Mouse (Mus musculus): ENCODE measurements around the gene Cckbr. TPM values are rescaled to one million over a fixed set of nuclear protein-coding genes. Genes with fewer than 3 reads are reported as not detected.
"Not testable (repeated sequence)": the region's sequence is repeated elsewhere in the genome, so short reads cannot be mapped to it uniquely, and the experiment has no call there.

The Cckbr gene
- polyA plus RNA-seq, 1 experiment from 2014 or later, result 0.10 TPM

DNA sequence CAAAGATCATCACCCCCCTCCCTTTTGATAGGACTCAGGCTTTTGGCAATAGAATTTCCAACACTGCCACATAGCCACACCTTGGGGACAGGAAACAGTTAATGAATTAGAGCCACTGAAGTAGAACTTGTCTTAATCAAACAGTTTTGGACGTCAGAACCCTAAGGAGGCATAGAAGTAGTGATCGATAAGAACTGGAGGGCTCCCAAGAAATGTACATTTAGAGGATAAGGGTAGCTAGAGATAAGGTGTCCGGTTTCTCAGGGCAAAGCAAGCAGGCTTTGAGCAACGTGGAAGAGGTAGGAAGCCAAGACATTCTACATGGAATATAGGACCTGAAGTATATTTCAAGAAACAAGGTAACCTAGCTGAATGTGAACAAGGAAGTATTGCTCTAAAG, 15.9 kb downstream of the Cckbr start:
- H3K9me3 ChIP-seq (replicated peaks; ENCODE audit: control insufficient read depth, low read length), result no peaks in the 10 kb centered on the region
- 70% methylated on average over 4 of the region's 4 CpGs for WGBS
- no peaks in the 10 kb centered on the region for H3K36me3 ChIP-seq (replicated peaks; ENCODE audit: control insufficient read depth, insufficient read depth, low read depth, low read length)
- ATAC-seq (replicated peaks; ENCODE audit: insufficient number of reproducible peaks, low FRiP score, low TSS enrichment, low read depth) (no peak), DNase-seq (ENCODE audit: low spot score) (no peak)
- H3K27me3 ChIP-seq (ENCODE audit: control insufficient read depth, insufficient read depth, low read length), result no peaks in the 10 kb centered on the region
- no peak overlapping the region for H3K9ac ChIP-seq (replicated peaks; ENCODE audit: low read length)
- H3K4me3 ChIP-seq (ENCODE audit: low read depth, low read length), result no peak overlapping the region
- H3K4me2 ChIP-seq (ENCODE audit: low read depth, low read length), result no peak overlapping the region
- H3K27ac ChIP-seq (replicated peaks; ENCODE audit: low read depth, low read length), result no peak overlapping the region
- no peaks in the 10 kb centered on the region for H3K4me1 ChIP-seq (ENCODE audit: control insufficient read depth, insufficient read depth, low read length)

- Histone ChIP-seq H3K4me1 (ENCODE audit: control insufficient read depth, insufficient read depth, low read length) (no peaks in the 10 kb centered on the region), H3K36me3 (replicated peaks; ENCODE audit: control insufficient read depth, insufficient read depth, low read depth, low read length) (no peaks in the 10 kb centered on the region), H3K4me2 (ENCODE audit: low read depth, low read length) (no peak overlapping the region), H3K27ac (replicated peaks; ENCODE audit: low read depth, low read length) (no peak overlapping the region), H3K27me3 (ENCODE audit: control insufficient read depth, insufficient read depth, low read length) (no peaks in the 10 kb centered on the region), H3K9ac (replicated peaks; ENCODE audit: low read length) (no peak overlapping the region), H3K4me3 (ENCODE audit: low read depth, low read length) (no peak overlapping the region), H3K9me3 (replicated peaks; ENCODE audit: control insufficient read depth, low read length) (no peaks in the 10 kb centered on the region)
- ATAC-seq (replicated peaks; ENCODE audit: insufficient number of reproducible peaks, low FRiP score, low TSS enrichment, low read depth) (no peak), DNase-seq (ENCODE audit: low spot score) (no peak)
- WGBS, result 70% methylated on average over 3 of the region's 3 CpGs
These were observed 19.5 kb downstream of the Cckbr start for GRCm38 (mm10) chr7:105445076-105445475.

DNA sequence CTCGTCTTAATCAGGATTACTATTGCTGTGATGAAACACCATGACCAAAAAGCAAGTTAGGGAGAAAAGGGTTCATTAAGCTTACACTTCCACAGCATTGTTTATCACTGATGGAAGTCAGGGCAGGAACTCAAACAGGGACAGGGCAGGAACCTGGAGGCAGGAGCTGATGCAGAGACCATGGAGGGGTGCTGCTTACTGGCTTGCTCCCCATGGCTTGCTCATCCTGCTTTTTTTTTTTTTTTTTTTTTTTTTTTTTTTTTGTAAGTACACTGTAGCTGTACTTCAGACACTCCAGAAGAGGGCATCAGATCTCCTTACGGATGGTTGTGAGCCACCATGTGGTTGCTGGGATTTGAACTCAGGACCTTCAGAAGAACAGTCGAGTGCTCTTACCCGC, 27.8 kb downstream of the Cckbr start:
- H3K27me3 ChIP-seq (ENCODE audit: control insufficient read depth, insufficient read depth, low read length); ATAC-seq (replicated peaks; ENCODE audit: insufficient number of reproducible peaks, low FRiP score, low TSS enrichment, low read depth); H3K9ac ChIP-seq (replicated peaks; ENCODE audit: low read length); H3K36me3 ChIP-seq (replicated peaks; ENCODE audit: control insufficient read depth, insufficient read depth, low read depth, low read length); DNase-seq (ENCODE audit: low spot score); H3K4me1 ChIP-seq (ENCODE audit: control insufficient read depth, insufficient read depth, low read length); H3K4me3 ChIP-seq (ENCODE audit: low read depth, low read length); H3K27ac ChIP-seq (replicated peaks; ENCODE audit: low read depth, low read length); H3K9me3 ChIP-seq (replicated peaks; ENCODE audit: control insufficient read depth, low read length); H3K4me2 ChIP-seq (ENCODE audit: low read depth, low read length): not testable (repeated sequence)
- WGBS, result 87% methylated on average over 4 of the region's 4 CpGs

DNA sequence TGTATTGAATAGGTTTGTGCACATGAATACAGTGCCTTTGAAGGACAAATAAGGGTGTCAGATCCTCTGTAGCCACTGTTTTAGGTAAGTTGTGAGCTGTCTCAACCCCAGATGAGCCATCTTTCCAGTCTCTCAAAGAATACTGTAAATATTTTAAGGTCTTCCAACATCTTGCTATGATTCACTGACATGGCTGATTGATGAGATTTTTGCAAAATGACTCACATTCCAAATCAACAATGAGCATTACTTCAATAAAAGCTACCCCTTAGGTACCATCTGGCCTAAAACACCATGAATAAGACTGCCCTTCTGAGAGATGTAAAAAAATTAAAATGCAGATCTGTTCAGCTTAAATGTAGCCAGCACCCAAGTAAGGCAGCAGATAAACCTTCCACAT, 33.0 kb downstream of the Cckbr start:
- H3K4me1 ChIP-seq (ENCODE audit: control insufficient read depth, insufficient read depth, low read length), result no peaks in the 10 kb centered on the region
- ATAC-seq (replicated peaks; ENCODE audit: insufficient number of reproducible peaks, low FRiP score, low TSS enrichment, low read depth) (no peak), DNase-seq (ENCODE audit: low spot score) (no peak)
- no peak overlapping the region for H3K27ac ChIP-seq (replicated peaks; ENCODE audit: low read depth, low read length)
- no peaks in the 10 kb centered on the region for H3K36me3 ChIP-seq (replicated peaks; ENCODE audit: control insufficient read depth, insufficient read depth, low read depth, low read length)
- H3K9me3 ChIP-seq (replicated peaks; ENCODE audit: control insufficient read depth, low read length), result no peaks in the 10 kb centered on the region
- H3K4me3 ChIP-seq (ENCODE audit: low read depth, low read length), result no peak overlapping the region
- H3K27me3 ChIP-seq (ENCODE audit: control insufficient read depth, insufficient read depth, low read length), result no peaks in the 10 kb centered on the region
- no peak overlapping the region for H3K9ac ChIP-seq (replicated peaks; ENCODE audit: low read length)
- H3K4me2 ChIP-seq (ENCODE audit: low read depth, low read length), result no peak overlapping the region

DNA sequence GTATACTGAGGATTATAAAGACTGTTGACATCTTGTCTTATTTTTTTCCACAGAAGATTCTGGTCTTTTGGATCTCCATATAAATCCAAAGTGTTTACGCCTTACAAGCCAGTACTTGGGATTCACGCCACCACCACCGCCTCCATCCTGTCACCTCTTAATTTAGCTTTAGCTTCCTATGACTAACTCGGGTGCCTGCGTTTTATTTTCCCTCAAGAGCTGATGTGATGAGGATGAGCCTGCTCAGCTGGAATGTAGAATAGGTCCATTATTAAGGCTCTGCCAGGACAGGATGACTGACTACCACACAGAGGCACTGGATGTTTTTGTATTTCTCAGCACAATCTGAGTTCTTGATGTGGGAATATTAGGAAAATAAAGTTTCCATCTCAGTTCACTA, 40.0 kb downstream of the Cckbr start:
- not testable (repeated sequence) for H3K27ac ChIP-seq (replicated peaks; ENCODE audit: low read depth, low read length); H3K9me3 ChIP-seq (replicated peaks; ENCODE audit: control insufficient read depth, low read length); DNase-seq (ENCODE audit: low spot score); H3K9ac ChIP-seq (replicated peaks; ENCODE audit: low read length); H3K36me3 ChIP-seq (replicated peaks; ENCODE audit: control insufficient read depth, insufficient read depth, low read depth, low read length); H3K4me1 ChIP-seq (ENCODE audit: control insufficient read depth, insufficient read depth, low read length); ATAC-seq (replicated peaks; ENCODE audit: insufficient number of reproducible peaks, low FRiP score, low TSS enrichment, low read depth); H3K4me2 ChIP-seq (ENCODE audit: low read depth, low read length); H3K4me3 ChIP-seq (ENCODE audit: low read depth, low read length); H3K27me3 ChIP-seq (ENCODE audit: control insufficient read depth, insufficient read depth, low read length)
- 80% methylated on average over 5 of the region's 5 CpGs for WGBS

DNA sequence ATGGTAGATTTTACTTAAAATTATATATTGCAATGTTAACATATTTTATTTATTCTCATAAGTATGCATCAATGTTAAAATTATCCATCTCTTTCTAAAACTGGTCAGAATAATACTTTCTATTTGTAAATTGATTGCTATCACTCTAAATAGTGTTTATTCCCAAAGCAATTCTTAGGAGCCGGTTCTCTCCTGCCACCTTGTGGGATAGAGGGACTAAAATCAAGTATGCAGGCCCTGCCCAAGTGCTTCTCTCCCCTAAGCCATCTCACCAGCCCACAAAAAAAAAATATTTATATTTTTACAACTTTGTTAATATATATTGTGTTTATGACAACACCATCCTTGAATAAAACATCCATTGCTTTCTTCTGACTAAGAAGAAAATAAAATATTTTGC, 47.1 kb downstream of the Cckbr start:
- Histone ChIP-seq H3K27me3 (ENCODE audit: control insufficient read depth, insufficient read depth, low read length) (no peaks in the 10 kb centered on the region), H3K9ac (replicated peaks; ENCODE audit: low read length) (no peak overlapping the region), H3K27ac (replicated peaks; ENCODE audit: low read depth, low read length) (no peak overlapping the region), H3K4me1 (ENCODE audit: control insufficient read depth, insufficient read depth, low read length) (no peaks in the 10 kb centered on the region), H3K9me3 (replicated peaks; ENCODE audit: control insufficient read depth, low read length) (no peaks in the 10 kb centered on the region), H3K4me2 (ENCODE audit: low read depth, low read length) (no peak overlapping the region), H3K36me3 (replicated peaks; ENCODE audit: control insufficient read depth, insufficient read depth, low read depth, low read length) (no peaks in the 10 kb centered on the region), H3K4me3 (ENCODE audit: low read depth, low read length) (no peak overlapping the region)
- no peak for DNase-seq (ENCODE audit: low spot score)
- ATAC-seq (replicated peaks; ENCODE audit: insufficient number of reproducible peaks, low FRiP score, low TSS enrichment, low read depth), result no peak
- 64% methylated on average over 1 of the region's 1 CpGs for WGBS

DNA sequence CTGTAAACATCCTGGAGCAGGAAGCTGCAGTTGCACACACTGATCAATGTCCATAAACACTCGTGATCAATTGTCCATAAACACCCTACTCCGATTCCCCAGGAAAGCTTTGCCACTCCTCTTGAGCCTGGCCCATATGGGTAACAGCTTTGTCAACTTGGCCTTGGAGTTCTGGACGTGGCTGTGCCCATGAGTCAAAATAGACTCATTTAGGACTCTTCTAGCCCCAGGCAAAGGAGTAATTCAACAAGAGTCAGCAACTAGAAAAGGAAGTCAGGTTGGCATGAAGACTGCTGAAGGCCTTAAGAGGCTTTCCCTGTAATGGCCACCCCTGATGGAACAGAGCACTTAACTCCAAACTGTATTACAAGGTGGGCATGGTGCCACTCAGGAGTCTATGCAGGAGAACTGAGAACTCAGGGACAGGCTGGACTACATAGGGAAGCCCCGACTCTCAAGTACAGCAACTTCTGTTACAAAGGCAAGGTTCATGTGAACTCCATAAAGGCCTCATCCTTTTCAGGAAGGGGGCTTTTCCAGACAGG, 49.3 kb downstream of the Cckbr start:
- no peak overlapping the region for H3K27ac ChIP-seq (replicated peaks; ENCODE audit: low read depth, low read length)
- no peak for DNase-seq (ENCODE audit: low spot score)
- no peak overlapping the region for H3K9ac ChIP-seq (replicated peaks; ENCODE audit: low read length)
- H3K27me3 ChIP-seq (ENCODE audit: control insufficient read depth, insufficient read depth, low read length), result no peaks in the 10 kb centered on the region
- no peak overlapping the region for H3K4me3 ChIP-seq (ENCODE audit: low read depth, low read length)
- no peak for ATAC-seq (replicated peaks; ENCODE audit: insufficient number of reproducible peaks, low FRiP score, low TSS enrichment, low read depth)
- H3K36me3 ChIP-seq (replicated peaks; ENCODE audit: control insufficient read depth, insufficient read depth, low read depth, low read length), result no peaks in the 10 kb centered on the region
- 75% methylated on average over 4 of the region's 4 CpGs for WGBS
- no peaks in the 10 kb centered on the region for H3K9me3 ChIP-seq (replicated peaks; ENCODE audit: control insufficient read depth, low read length)
- no peaks in the 10 kb centered on the region for H3K4me1 ChIP-seq (ENCODE audit: control insufficient read depth, insufficient read depth, low read length)
- no peak overlapping the region for H3K4me2 ChIP-seq (ENCODE audit: low read depth, low read length)

DNA sequence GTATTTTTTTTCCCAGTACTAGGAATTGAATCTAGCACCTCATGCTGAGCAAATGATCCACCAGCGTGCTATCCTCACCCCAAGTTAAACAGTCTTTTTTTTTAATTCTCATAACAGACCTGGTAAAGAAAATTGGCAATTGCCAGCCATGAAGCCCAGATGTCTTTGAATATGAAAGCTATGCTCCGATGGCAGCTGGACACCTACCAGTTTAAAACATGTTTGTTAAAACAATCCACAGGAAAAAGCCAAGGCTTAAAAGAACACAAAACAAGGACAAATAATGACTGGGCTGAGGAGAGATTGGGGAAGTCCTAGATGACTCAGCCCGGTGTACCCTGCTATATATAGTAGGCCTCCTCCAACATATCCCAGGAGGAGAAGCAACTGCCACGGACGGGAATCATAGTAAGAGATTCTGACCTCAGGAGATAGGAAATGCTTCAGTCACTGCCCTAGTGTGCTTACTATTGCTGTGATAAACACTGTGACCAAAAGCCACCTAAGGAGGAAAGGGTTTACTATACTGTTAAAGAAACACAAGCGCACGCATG, 49.9 kb downstream of the Cckbr start:
- no peak for DNase-seq (ENCODE audit: low spot score)
- Histone ChIP-seq H3K9ac (replicated peaks; ENCODE audit: low read length) (no peak overlapping the region), H3K9me3 (replicated peaks; ENCODE audit: control insufficient read depth, low read length) (no peaks in the 10 kb centered on the region), H3K4me2 (ENCODE audit: low read depth, low read length) (no peak overlapping the region), H3K4me1 (ENCODE audit: control insufficient read depth, insufficient read depth, low read length) (no peaks in the 10 kb centered on the region), H3K27me3 (ENCODE audit: control insufficient read depth, insufficient read depth, low read length) (no peaks in the 10 kb centered on the region), H3K36me3 (replicated peaks; ENCODE audit: control insufficient read depth, insufficient read depth, low read depth, low read length) (no peaks in the 10 kb centered on the region), H3K4me3 (ENCODE audit: low read depth, low read length) (no peak overlapping the region), H3K27ac (replicated peaks; ENCODE audit: low read depth, low read length) (no peak overlapping the region)
- WGBS, result 86% methylated on average over 7 of the region's 7 CpGs
- no peak for ATAC-seq (replicated peaks; ENCODE audit: insufficient number of reproducible peaks, low FRiP score, low TSS enrichment, low read depth)

Data from embryonic facial prominence, embryonic 11.5 days (tissue).